Mouse (Mus musculus) hindbrain, embryonic 15.5 days (tissue): ENCODE data around the gene Slc2a8. TPM values are rescaled to one million over a fixed set of nuclear protein-coding genes. Genes with fewer than 3 reads are reported as not detected.

Experiments
- ATAC-seq: fragments of 200-750 bp; cut with Nextera tagmentation; 2 replicates; pipeline ENCODE4 v1.8.0; 2017; ENCODE audit warnings: low read depth, moderate number of reproducible peaks, moderate TSS enrichment; ENCODE audit not compliant: low FRiP score
- H3K27ac ChIP-seq: fragments of 300-500 bp; sonication (generic); replicated peaks from 2 replicates; pipeline ENCODE4 v1.5.1; 2015; ENCODE audit warnings: mild to moderate bottlenecking, inconsistent platforms
- H3K27me3 ChIP-seq: fragments of 300-500 bp; sonication (generic); 2 replicates; pipeline ENCODE4 v1.6.1; 2015; ENCODE audit warnings: control low read depth, inconsistent platforms
- H3K36me3 ChIP-seq: fragments of 300-500 bp; sonication (generic); 2 replicates; pipeline ENCODE4 v1.6.1; 2015; ENCODE audit warnings: control low read depth, inconsistent platforms
- H3K4me1 ChIP-seq: fragments of 300-500 bp; sonication (generic); replicated peaks from 2 replicates; pipeline ENCODE4 v1.6.1; 2015; ENCODE audit warnings: control low read depth, inconsistent platforms
- H3K4me2 ChIP-seq: fragments of 300-500 bp; sonication (generic); 2 replicates; pipeline ENCODE4 v1.6.1; 2015; ENCODE audit warnings: moderate library complexity, mild to moderate bottlenecking, inconsistent platforms
- H3K4me3 ChIP-seq: fragments of 300-500 bp; sonication (generic); 2 replicates; pipeline ENCODE4 v1.5.1; 2015; ENCODE audit warnings: mild to moderate bottlenecking, inconsistent platforms
- H3K9ac ChIP-seq: fragments of 300-500 bp; sonication (generic); 2 replicates; pipeline ENCODE4 v1.6.1; 2015; ENCODE audit warnings: inconsistent platforms
- H3K9me3 ChIP-seq: fragments of 300-500 bp; sonication (generic); 2 replicates; pipeline ENCODE4 v1.6.1; 2016; ENCODE audit warnings: control low read depth, inconsistent platforms
- WGBS: fragments of 180-500 bp; shearing (Covaris S2); methylation state at CpG from one replicate; pipeline ENCODE4 v1.1.7; 2015; 5-methylcytosine and 5-hydroxymethylcytosine counted together
- polyA plus RNA-seq: library from polyadenylated mRNA; unstranded; fragments of >200 nt; fragmentation: Nextera tagmentation; extraction: Ambion mirVana; gene quantifications from 2 replicates; pipeline ENCODE4 v1.2.1, GENCODE M21; 2015

The Slc2a8 gene
- polyA plus RNA-seq, 1 experiment from 2014 or later = 24.5 TPM

DNA sequence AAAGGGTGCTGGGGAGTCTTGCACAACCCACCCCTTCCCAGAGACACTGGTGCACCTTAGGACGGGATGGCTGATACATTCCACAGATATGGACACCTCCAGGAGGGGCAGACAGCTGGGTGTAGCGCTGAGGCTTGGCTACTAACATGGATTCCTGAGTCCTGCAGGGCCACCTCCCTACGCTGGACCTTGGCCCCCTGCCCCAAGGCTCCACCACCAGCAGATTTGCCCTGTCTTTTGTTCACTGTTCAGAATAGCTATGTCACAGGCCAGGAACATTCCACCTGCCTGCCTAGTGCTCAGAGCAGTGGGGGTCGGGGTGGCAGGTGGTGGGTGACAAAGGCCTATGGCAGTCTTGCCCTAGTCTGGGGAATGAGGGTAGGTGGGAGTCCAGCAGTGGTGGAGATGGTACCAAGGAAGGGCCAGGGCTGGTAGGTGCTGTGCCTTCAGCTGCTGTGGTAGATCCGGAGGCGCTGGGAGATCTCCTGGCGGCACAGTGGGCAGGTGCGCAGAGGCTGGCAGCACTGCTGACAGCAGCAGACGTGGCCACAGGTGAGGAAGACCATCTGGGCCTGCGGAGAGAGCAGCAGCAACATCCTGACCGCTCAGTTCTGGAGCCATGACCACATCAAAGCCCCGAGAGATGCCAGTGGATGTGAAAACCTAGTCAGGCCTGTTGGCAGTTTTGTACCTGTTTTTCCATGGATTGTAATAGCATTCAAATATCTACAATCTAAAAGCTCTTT is 55.4 kb downstream of the Slc2a8 start:
- no peak overlapping the region for H3K9ac ChIP-seq
- no peak for ATAC-seq
- peaks cover 42% of the 10 kb centered on the region for H3K36me3 ChIP-seq
- H3K4me2 ChIP-seq = no peak overlapping the region
- 82% methylated on average over 12 of the region's 12 CpGs for WGBS
- H3K4me1 ChIP-seq = no peaks in the 10 kb centered on the region
- H3K4me3 ChIP-seq = no peak overlapping the region
- no peak overlapping the region for H3K27ac ChIP-seq
- no peaks in the 10 kb centered on the region for H3K27me3 ChIP-seq
- H3K9me3 ChIP-seq = no peaks in the 10 kb centered on the region

DNA sequence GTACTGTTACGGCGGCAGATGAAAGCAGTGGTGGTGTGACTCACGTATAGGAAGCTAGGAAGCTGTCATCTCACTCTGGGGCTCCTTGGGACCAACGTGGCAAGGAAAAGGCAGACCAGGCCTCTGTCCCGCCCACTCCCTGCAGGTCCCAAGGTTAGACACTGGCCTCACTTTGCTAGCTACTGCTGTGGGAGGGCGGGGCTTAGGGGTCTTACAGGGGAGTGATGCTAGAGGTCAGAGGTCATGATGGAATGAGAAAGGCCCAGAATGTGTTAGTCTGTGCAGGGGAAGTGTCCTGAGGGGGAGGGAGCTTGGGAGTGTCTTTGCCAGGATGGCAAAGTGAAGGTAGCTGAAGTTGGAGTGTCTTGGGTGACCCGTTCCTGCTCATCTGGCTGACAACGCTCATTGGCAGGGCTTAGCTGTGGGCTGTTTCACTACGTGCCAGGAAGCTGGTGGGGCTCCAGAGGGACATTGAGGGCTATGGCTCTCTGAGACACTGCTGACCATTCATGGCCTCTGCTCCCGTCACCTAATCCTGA is 57.5 kb downstream of the Slc2a8 start:
- H3K27me3 ChIP-seq = no peaks in the 10 kb centered on the region
- H3K4me1 ChIP-seq = no peaks in the 10 kb centered on the region
- no peaks in the 10 kb centered on the region for H3K9me3 ChIP-seq
- H3K9ac ChIP-seq = no peak overlapping the region
- peaks cover 55% of the 10 kb centered on the region for H3K36me3 ChIP-seq
- 71% methylated on average over 10 of the region's 10 CpGs for WGBS
- H3K4me2 ChIP-seq = no peak overlapping the region
- no peak overlapping the region for H3K4me3 ChIP-seq
- ATAC-seq = no peak
- no peak overlapping the region for H3K27ac ChIP-seq

DNA sequence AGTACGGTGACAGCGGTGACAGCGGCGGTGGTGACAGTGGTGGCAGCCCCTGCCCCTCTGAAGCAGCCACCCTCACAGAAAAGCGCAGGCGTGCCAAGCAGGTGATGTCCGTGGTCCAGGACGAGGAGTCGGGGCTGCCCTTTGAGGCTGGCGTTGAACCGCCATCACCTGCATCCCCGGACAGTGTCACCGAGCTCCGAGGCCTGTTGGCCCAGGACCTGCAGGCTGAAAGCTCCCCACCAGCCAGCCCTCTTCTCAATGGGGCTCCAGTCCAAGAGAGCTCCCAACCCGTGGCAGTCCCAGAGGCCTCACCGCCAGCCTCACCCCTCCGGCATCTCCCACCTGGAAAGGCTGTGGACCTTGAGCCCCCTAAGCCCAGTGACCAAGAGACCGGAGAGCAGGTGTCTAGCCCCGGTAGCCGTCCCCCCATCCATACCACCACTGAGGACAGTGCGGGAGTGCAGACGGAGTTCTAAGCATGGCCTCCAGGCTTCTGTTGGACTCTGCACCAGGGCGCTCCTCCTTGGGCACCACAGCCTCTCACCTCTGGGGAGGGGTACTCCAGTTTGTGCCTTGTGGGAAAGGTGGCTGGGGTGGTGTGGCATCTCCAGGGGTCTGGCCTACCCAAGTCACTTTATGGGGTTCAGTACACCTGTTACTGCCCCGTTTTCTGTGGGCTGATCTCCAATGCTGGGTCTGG is 58.2 kb downstream of the Slc2a8 start:
- H3K9ac ChIP-seq = no peak overlapping the region
- H3K27me3 ChIP-seq = no peaks in the 10 kb centered on the region
- no peak overlapping the region for H3K4me3 ChIP-seq
- no peak overlapping the region for H3K27ac ChIP-seq
- no peak overlapping the region for H3K4me2 ChIP-seq
- no peaks in the 10 kb centered on the region for H3K4me1 ChIP-seq
- H3K36me3 ChIP-seq = peaks cover 61% of the 10 kb centered on the region
- 92% methylated on average over 24 of the region's 24 CpGs for WGBS
- H3K9me3 ChIP-seq = no peaks in the 10 kb centered on the region
- 0 out of 2 replicates have a peak, but pooled peaks have one; percentile 16 for ATAC-seq

Other genes starting within 250 kb of the Slc2a8 start
- 3.4 and 3.5 TPM in 2 replicates for gene 6330409D20Rik, start 241.1 kb downstream of the Slc2a8 start, polyA plus RNA-seq
- gene Tor2a, start 224.8 kb downstream of the Slc2a8 start, polyA plus RNA-seq = 50.3 and 53.3 TPM in 2 replicates
- 0.59 and 0.62 TPM in 2 replicates for gene Ttc16, start 206.4 kb downstream of the Slc2a8 start, polyA plus RNA-seq
- gene Ptrh1, start 206.3 kb downstream of the Slc2a8 start, polyA plus RNA-seq = 4.3 and 5.0 TPM in 2 replicates
- gene Cfap157, start 197.7 kb downstream of the Slc2a8 start, polyA plus RNA-seq = 1.3 and 2.0 TPM in 2 replicates
- 296 and 323 TPM in 2 replicates for gene Stxbp1, start 134.8 kb downstream of the Slc2a8 start, polyA plus RNA-seq
- 33.5 and 33.9 TPM in 2 replicates for gene Fam129b, start 106.0 kb downstream of the Slc2a8 start, polyA plus RNA-seq
- gene Rpl12, start 20.5 kb downstream of the Slc2a8 start, polyA plus RNA-seq = 94.0 and 104 TPM in 2 replicates
- 22.6 and 25.2 TPM in 2 replicates for gene Lrsam1, start 20.5 kb downstream of the Slc2a8 start, polyA plus RNA-seq
- gene Garnl3, start 149.6 kb upstream of the Slc2a8 start, polyA plus RNA-seq = 56.7 and 57.1 TPM in 2 replicates
- 18.4 and 18.5 TPM in 2 replicates for gene Angptl2, start 234.0 kb upstream of the Slc2a8 start, polyA plus RNA-seq